ENCODE assay signal across 8 mouse cellular contexts in genomic region chr11:106999151-106999948, GRCm38 (mm10). TPM values are rescaled to one million over a fixed set of nuclear protein-coding genes. Genes with fewer than 3 reads are reported as not detected.
DNase-seq lines count a peak whose midpoint lies in the region; ATAC-seq lines count a peak whose summit lies in the region.

Kpna2 (minus strand) TSS chr11:106999541.

- H3K36me3 ChIP-seq in forebrain, embryonic 11.5 days (ENCODE audit: control insufficient read depth, insufficient read depth, low read length), result peaks cover 16% of the 10 kb centered on the region; the same call in 1 of the 2 replicates
- peaks cover 13% of the 10 kb centered on the region for H3K36me3 ChIP-seq in heart, embryonic 16.5 days (ENCODE audit: control insufficient read depth, insufficient read depth)
- peaks cover 31% of the 10 kb centered on the region for H3K36me3 ChIP-seq in liver, embryonic 15.5 days (replicated peaks)
- peaks cover 29% of the 10 kb centered on the region for H3K36me3 ChIP-seq in neural tube, embryonic 12.5 days

- H3K9me3 ChIP-seq in forebrain, embryonic 11.5 days (ENCODE audit: control insufficient read depth, low read length), result no peaks in the 10 kb centered on the region
- H3K9me3 ChIP-seq in heart, embryonic 16.5 days (replicated peaks; ENCODE audit: control insufficient read depth, low read length), result no peaks in the 10 kb centered on the region
- no peaks in the 10 kb centered on the region for H3K9me3 ChIP-seq in liver, embryonic 15.5 days (replicated peaks)
- H3K9me3 ChIP-seq in neural tube, embryonic 12.5 days, result no peaks in the 10 kb centered on the region

- H3K9ac ChIP-seq in forebrain, embryonic 11.5 days (ENCODE audit: low read length), result peak within 1 kb of the TSS; percentile 88
- peak within 1 kb of the TSS; percentile 93 for H3K9ac ChIP-seq in heart, embryonic 16.5 days (ENCODE audit: low read length)
- peak within 1 kb of the TSS; percentile 99 for H3K9ac ChIP-seq in liver, embryonic 15.5 days
- peak within 1 kb of the TSS; percentile 90 for H3K9ac ChIP-seq in neural tube, embryonic 12.5 days

- DNase-seq in CD8-positive naive resting alpha-beta T cell, adult 2 months (ENCODE audit: low read depth in 2 of 2, low spot score in 2 of 2), result peak; percentile 71 to 82
- DNase-seq in c-Kit-positive CD71-negative TER-119-negative erythroid progenitor cells, embryonic 14.5 days (ENCODE audit: low read depth), result peak; percentile 93
- DNase-seq in forebrain, embryonic 11.5 days (ENCODE audit: low spot score), result peak; percentile 94
- DNase-seq in kidney, postnatal 36 days, result peak; percentile 94
- DNase-seq in telencephalon, adult 2 months (ENCODE audit: low read depth, low spot score), result peak; percentile 95

- under 1% methylated on average over 62 of the region's 62 CpGs for WGBS in forebrain, embryonic 11.5 days
- under 1% methylated on average over 62 of the region's 62 CpGs for WGBS in heart, embryonic 16.5 days
- under 1% methylated on average over 62 of the region's 62 CpGs for WGBS in liver, embryonic 15.5 days (ENCODE audit: insufficient replicate concordance)
- under 1% methylated on average over 62 of the region's 62 CpGs for WGBS in neural tube, embryonic 12.5 days

- H3K4me1 ChIP-seq in forebrain, embryonic 11.5 days (replicated peaks; ENCODE audit: control insufficient read depth, insufficient read depth, low read length), result peaks cover 8% of the 10 kb centered on the region; the same call in 1 of the 2 replicates
- peaks cover 11% of the 10 kb centered on the region for H3K4me1 ChIP-seq in heart, embryonic 16.5 days (ENCODE audit: control insufficient read depth, insufficient read depth, low read length)
- H3K4me1 ChIP-seq in liver, embryonic 15.5 days (replicated peaks), result peaks cover 37% of the 10 kb centered on the region
- peaks cover 5% of the 10 kb centered on the region; the same call in 1 of the 2 replicates for H3K4me1 ChIP-seq in neural tube, embryonic 12.5 days

- peak within 1 kb of the TSS; percentile 67 for H3K27ac ChIP-seq in forebrain, embryonic 11.5 days (ENCODE audit: low read depth, low read length)
- peak within 1 kb of the TSS; percentile 88 for H3K27ac ChIP-seq in heart, embryonic 16.5 days (ENCODE audit: low read length)
- H3K27ac ChIP-seq in liver, embryonic 15.5 days (replicated peaks), result peak within 1 kb of the TSS; percentile 92
- peak within 1 kb of the TSS; percentile 64 for H3K27ac ChIP-seq in neural tube, embryonic 12.5 days

- peak within 1 kb of the TSS; percentile 53 for H3K4me2 ChIP-seq in forebrain, embryonic 11.5 days (ENCODE audit: low read depth, low read length, severe bottlenecking)
- H3K4me2 ChIP-seq in heart, embryonic 16.5 days (ENCODE audit: low read depth, low read length), result peak within 1 kb of the TSS; percentile 79
- H3K4me2 ChIP-seq in liver, embryonic 15.5 days, result peak within 1 kb of the TSS; percentile 86
- H3K4me2 ChIP-seq in neural tube, embryonic 12.5 days (replicated peaks), result peak within 1 kb of the TSS; percentile 69

- H3K4me3 ChIP-seq in forebrain, embryonic 11.5 days (ENCODE audit: low read depth, low read length), result peak within 1 kb of the TSS; percentile 62
- peak within 1 kb of the TSS; percentile 84 for H3K4me3 ChIP-seq in heart, embryonic 16.5 days (ENCODE audit: low read length)
- peak within 1 kb of the TSS; percentile 98 for H3K4me3 ChIP-seq in liver, embryonic 15.5 days (replicated peaks)
- H3K4me3 ChIP-seq in neural tube, embryonic 12.5 days, result peak within 1 kb of the TSS; percentile 99

- no peaks in the 10 kb centered on the region for H3K27me3 ChIP-seq in forebrain, embryonic 11.5 days (ENCODE audit: control insufficient read depth, insufficient read depth, low read length)
- no peaks in the 10 kb centered on the region for H3K27me3 ChIP-seq in heart, embryonic 16.5 days (ENCODE audit: control insufficient read depth, insufficient read depth, low read length)
- peaks cover 6% of the 10 kb centered on the region; the same call in 1 of the 2 replicates for H3K27me3 ChIP-seq in liver, embryonic 15.5 days
- no peaks in the 10 kb centered on the region for H3K27me3 ChIP-seq in neural tube, embryonic 12.5 days (replicated peaks)

- ATAC-seq in forebrain, embryonic 11.5 days (replicated peaks; ENCODE audit: low FRiP score), result peak; percentile 95
- ATAC-seq in heart, embryonic 16.5 days (replicated peaks; ENCODE audit: extremely low read depth, insufficient read depth, low FRiP score), result peak; percentile 93
- peak; percentile 83 for ATAC-seq in liver, embryonic 15.5 days (ENCODE audit: insufficient read depth)
- peak; percentile 95 for ATAC-seq in neural tube, embryonic 12.5 days (ENCODE audit: low FRiP score, low read depth)

RNA-seq across cellular contexts. Expression of gene Kpna2, which starts in this region (rescaled TPM):
- 764 and 777 TPM in 2 replicates for polyA plus RNA-seq in forebrain, embryonic 11.5 days (2014; fragmentation: Nextera tagmentation; extraction: Ambion mirVana)
- 235 and 294 TPM in 2 replicates for polyA plus RNA-seq in heart, embryonic 16.5 days (2015; fragmentation: Nextera tagmentation; extraction: Ambion mirVana)
- 246 and 250 TPM in 2 replicates for polyA plus RNA-seq in liver, embryonic 15.5 days (2015; fragmentation: Nextera tagmentation; extraction: Ambion mirVana)
- polyA plus RNA-seq in neural tube, embryonic 12.5 days (2016; fragmentation: Nextera tagmentation; extraction: Ambion mirVana), result 382 and 392 TPM in 2 replicates

Comparison
In these comparisons a context has a peak if more than half of its experiments do, and no peak if none do; other contexts are left out.
1. Peak in every context shown above with its lines: DNase-seq, ATAC-seq, H3K4me3 ChIP-seq and H3K27ac ChIP-seq.